Mouse (Mus musculus) forebrain, embryonic 13.5 days (tissue): ENCODE data around the gene Itgad. TPM values are rescaled to one million over a fixed set of nuclear protein-coding genes. Genes with fewer than 3 reads are reported as not detected.

ENCODE experiments used
- ATAC-seq: fragments of 200-750 bp; cut with Nextera tagmentation; 2 replicates; pipeline ENCODE4 v1.8.0; 2017
- H3K27ac ChIP-seq: fragments of 300-500 bp; sonication (generic); 2 replicates; pipeline ENCODE4 v1.5.1; 2015; ENCODE audit warnings: inconsistent platforms, mild to moderate bottlenecking, moderate library complexity
- H3K27me3 ChIP-seq: fragments of 300-500 bp; sonication (generic); 2 replicates; pipeline ENCODE4 v1.6.1; 2015; ENCODE audit warnings: mild to moderate bottlenecking, inconsistent platforms
- H3K36me3 ChIP-seq: fragments of 300-500 bp; sonication (generic); 2 replicates; pipeline ENCODE4 v1.6.1; 2015; ENCODE audit warnings: mild to moderate bottlenecking, inconsistent platforms; ENCODE audit not compliant: poor library complexity, severe bottlenecking
- H3K4me1 ChIP-seq: fragments of 300-500 bp; sonication (generic); 2 replicates; pipeline ENCODE4 v1.6.1; 2015; ENCODE audit warnings: inconsistent platforms
- H3K4me2 ChIP-seq: fragments of 300-500 bp; sonication (generic); 2 replicates; pipeline ENCODE4 v1.6.1; 2015; ENCODE audit warnings: inconsistent platforms, mild to moderate bottlenecking, moderate library complexity
- H3K4me3 ChIP-seq: fragments of 300-500 bp; sonication (generic); 2 replicates; pipeline ENCODE4 v1.5.1; 2015; ENCODE audit warnings: mild to moderate bottlenecking, inconsistent platforms
- H3K9ac ChIP-seq: fragments of 300-500 bp; sonication (generic); 2 replicates; pipeline ENCODE4 v1.6.1; 2015; ENCODE audit warnings: mild to moderate bottlenecking, inconsistent platforms
- H3K9me3 ChIP-seq: fragments of 300-500 bp; sonication (generic); replicated peaks from 2 replicates; pipeline ENCODE4 v1.6.1; 2016; ENCODE audit warnings: inconsistent platforms
- WGBS: fragments of 180-500 bp; shearing (Covaris S2); methylation state at CpG from one replicate; pipeline ENCODE4 v1.1.7; 2015; 5-methylcytosine and 5-hydroxymethylcytosine counted together
- polyA plus RNA-seq: library from polyadenylated mRNA; unstranded; fragments of >200 nt; fragmentation: Nextera tagmentation; extraction: Ambion mirVana; gene quantifications from 2 replicates; pipeline ENCODE4 v1.2.1, GENCODE M21; 2015

The Itgad gene
- polyA plus RNA-seq, 1 experiment from 2014 or later: not detected

DNA sequence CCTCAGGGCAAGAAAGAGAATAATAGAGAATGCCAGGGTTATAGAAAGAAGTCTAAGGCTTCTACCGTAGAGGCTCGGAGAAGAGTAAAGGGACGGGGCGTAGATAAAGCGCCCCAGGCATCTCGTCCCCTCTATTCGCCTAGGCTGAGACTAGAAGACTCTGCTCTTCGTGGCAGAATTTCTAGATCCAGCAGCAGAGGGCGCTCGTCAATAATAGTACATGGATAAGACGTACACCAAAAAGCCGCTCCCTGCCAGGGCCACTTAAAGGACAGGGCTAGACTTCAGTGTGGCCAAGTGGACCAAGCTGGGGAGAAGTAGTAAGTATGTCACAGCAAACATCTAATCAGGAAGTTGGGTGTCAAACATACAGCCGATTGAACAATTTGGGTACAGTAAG, 93.3 kb downstream of the Itgad start:
- H3K4me1 ChIP-seq: peaks cover 18% of the 10 kb centered on the region
- H3K9ac ChIP-seq: peak overlapping the region; percentile 62; the same call in 1 of the 2 replicates
- H3K4me3 ChIP-seq: peak overlapping the region; percentile 37
- under 1% methylated on average over 13 of the region's 13 CpGs for WGBS
- H3K4me2 ChIP-seq: peak overlapping the region; percentile 62
- peak overlapping the region; percentile 32; the same call in 1 of the 2 replicates for H3K27ac ChIP-seq
- ATAC-seq: peak; percentile 82
- H3K9me3 ChIP-seq: no peaks in the 10 kb centered on the region
- peaks cover 24% of the 10 kb centered on the region for H3K36me3 ChIP-seq
- peaks cover 15% of the 10 kb centered on the region for H3K27me3 ChIP-seq

DNA sequence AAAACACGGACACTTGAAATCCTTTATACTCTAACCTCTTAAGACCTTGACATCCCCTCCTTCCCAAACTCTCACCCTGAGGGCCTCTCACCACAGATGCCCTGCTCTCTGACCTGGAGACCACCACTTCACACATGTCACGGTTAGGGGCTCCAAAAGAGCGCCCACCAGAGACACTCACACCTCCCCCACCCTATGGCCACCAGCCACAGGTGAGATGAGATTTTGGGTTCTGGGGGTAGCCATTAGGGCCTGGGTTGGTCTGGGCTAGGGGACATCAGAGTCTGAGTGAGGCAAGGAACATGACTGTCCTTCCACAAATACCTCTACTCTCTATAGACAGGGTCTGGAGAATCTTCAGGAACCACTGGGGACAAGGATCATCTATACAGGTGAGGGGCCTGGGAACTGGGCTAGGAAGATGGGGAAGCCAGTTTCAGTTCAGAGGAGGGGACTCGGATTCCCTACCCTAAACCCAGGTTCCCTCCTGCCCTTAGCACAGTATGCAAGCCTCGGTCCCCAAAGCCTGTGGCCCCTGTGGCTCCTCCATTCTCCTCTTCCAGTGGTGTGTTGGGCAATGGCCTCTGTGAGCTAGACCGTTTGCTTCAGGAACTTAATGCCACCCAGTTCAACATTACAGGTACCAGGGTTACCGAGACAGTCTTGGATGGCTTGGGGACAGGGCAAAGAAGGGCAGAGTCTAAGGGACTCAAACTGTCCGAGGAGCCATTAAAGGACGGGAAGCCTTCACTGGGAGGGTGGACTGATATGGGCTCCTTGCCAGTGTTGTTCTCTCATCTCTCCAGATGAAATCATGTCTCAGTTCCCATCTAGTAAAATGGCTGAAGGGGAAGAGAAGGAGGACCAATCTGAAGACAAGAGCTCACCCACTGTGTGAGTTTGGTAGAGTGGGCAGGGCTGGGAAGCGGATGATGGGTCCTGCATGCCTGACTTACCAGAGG, 94.2 kb downstream of the Itgad start:
- no peak overlapping the region for H3K4me3 ChIP-seq
- H3K27me3 ChIP-seq: peaks cover 15% of the 10 kb centered on the region
- H3K9me3 ChIP-seq: no peaks in the 10 kb centered on the region
- H3K36me3 ChIP-seq: peaks cover 16% of the 10 kb centered on the region
- 89% methylated on average over 10 of the region's 10 CpGs for WGBS
- H3K4me2 ChIP-seq: no peak overlapping the region
- H3K4me1 ChIP-seq: peaks cover 22% of the 10 kb centered on the region
- H3K27ac ChIP-seq: no peak overlapping the region
- no peak overlapping the region for H3K9ac ChIP-seq
- no peak for ATAC-seq

DNA sequence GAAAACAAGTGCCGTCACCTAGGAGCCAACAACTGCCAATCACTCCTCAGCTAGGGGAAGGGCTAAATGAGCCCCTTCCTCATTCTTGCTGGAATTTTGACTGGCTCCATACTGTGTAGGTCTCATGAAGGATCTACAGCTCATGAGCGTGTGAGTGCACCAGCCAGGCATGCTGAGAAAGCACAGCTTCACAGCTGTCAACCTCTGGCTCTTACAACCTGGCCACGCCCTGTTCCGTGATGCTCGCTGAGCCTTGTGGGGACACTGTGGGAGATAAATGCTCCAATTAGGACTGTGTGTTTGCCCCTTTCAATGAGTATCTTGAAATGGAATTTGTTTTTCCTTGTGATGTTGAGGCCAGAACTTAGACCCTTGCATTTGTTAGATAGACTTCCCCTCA, 95.8 kb downstream of the Itgad start:
- Histone ChIP-seq H3K27me3 (peaks cover 17% of the 10 kb centered on the region), H3K9me3 (no peaks in the 10 kb centered on the region), H3K4me3 (no peak overlapping the region), H3K36me3 (peaks cover 3% of the 10 kb centered on the region), H3K4me2 (no peak overlapping the region), H3K27ac (no peak overlapping the region), H3K9ac (no peak overlapping the region), H3K4me1 (peaks cover 22% of the 10 kb centered on the region)
- ATAC-seq: no peak
- WGBS: 83% methylated on average over 5 of the region's 5 CpGs

DNA sequence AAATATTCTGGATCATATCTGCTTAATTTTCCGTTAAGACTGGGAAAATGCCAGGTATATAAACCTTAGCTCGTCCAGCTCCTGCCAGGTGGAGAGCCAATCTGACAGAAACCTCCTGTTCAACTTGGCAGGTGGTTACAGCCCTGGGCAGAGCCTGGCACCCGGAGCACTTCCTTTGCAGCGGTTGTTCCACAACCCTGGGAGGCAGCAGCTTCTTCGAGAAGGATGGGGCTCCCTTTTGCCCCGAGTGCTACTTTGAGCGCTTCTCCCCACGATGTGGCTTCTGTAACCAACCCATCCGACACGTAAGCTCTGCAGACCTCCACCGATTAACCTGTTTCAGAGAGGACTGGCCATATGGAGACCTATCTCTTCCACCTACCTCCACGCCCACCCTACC, 97.8 kb downstream of the Itgad start:
- peak overlapping the region; percentile 69 for H3K4me2 ChIP-seq
- WGBS: 53% methylated on average over 12 of the region's 12 CpGs
- H3K27me3 ChIP-seq: peaks cover 17% of the 10 kb centered on the region
- peaks cover 15% of the 10 kb centered on the region for H3K4me1 ChIP-seq
- 0 out of 2 replicates have a peak overlapping the region, but pooled peaks have one; percentile 48 for H3K9ac ChIP-seq
- no peak overlapping the region for H3K27ac ChIP-seq
- peak overlapping the region; percentile 37 for H3K4me3 ChIP-seq
- ATAC-seq: no peak
- no peaks in the 10 kb centered on the region for H3K9me3 ChIP-seq
- H3K36me3 ChIP-seq: no peaks in the 10 kb centered on the region

DNA sequence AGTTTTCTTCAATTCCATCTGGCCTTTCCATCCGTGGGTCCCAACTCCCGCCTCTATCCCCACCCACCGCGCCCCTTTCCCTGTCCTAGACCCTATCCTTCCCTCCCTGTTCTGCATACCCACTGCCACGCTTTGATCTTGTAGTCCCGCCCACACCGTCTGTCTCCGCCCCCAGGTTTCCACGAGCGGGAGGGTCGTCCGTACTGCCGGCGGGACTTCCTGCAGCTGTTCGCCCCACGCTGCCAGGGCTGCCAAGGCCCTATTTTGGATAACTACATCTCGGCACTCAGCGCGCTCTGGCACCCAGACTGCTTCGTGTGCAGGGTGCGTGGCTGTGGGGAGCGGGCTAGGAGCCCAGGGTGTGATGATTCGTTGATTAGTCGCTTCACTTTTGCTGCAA, 98.4 kb downstream of the Itgad start:
- peak; percentile 83 for ATAC-seq
- Histone ChIP-seq H3K27me3 (peaks cover 17% of the 10 kb centered on the region), H3K4me2 (peak overlapping the region; percentile 69), H3K9me3 (no peaks in the 10 kb centered on the region), H3K4me3 (peak overlapping the region; percentile 37), H3K4me1 (peaks cover 11% of the 10 kb centered on the region), H3K27ac (no peak overlapping the region), H3K9ac (peak overlapping the region; percentile 48), H3K36me3 (no peaks in the 10 kb centered on the region)
- 6% methylated on average over 24 of the region's 24 CpGs for WGBS

DNA sequence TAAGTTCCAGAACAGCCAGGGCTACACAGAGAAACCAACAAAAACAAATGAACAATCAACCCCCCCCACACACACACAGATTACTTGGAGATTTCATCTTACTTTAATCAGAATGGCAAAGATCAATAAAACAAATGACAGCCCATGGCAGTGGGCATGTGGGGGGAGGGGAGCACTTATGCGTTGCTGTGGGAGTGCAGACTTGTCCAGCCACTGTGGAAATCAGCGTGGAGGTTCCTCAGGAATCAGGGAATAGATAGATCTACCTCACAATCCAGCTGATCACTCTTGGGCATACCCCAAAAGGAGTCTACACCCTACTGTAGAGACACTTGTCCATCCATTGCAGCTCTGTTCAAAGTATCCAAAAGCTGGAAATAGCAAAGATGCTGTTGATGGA, 100.8 kb downstream of the Itgad start:
- H3K27me3 ChIP-seq: peaks cover 15% of the 10 kb centered on the region
- 63% methylated on average over 2 of the region's 2 CpGs for WGBS
- H3K4me3 ChIP-seq: no peak overlapping the region
- no peak overlapping the region for H3K27ac ChIP-seq
- H3K36me3 ChIP-seq: no peaks in the 10 kb centered on the region
- no peak for ATAC-seq
- no peaks in the 10 kb centered on the region for H3K9me3 ChIP-seq
- H3K4me1 ChIP-seq: peaks cover 11% of the 10 kb centered on the region
- no peak overlapping the region for H3K9ac ChIP-seq
- H3K4me2 ChIP-seq: no peak overlapping the region

DNA sequence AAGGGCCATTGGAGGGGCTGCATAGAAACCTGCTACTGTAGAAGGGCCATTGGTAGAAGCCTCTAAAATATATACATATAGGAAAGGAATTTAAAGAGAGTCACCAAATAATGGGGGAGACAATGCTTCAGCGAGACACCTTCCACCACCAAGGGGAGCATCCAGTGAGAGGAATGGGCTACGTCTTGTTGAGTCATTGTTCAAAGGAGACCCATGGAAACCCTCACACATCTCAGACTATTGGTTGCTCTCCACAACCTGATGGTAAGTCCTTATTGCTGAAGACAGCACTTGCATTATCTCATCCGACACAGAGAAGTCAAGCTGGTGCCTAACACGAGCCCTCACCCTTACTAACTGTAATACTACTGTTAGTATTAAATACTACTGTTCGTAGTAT, 101.6 kb downstream of the Itgad start:
- ATAC-seq: no peak
- no peak overlapping the region for H3K4me3 ChIP-seq

DNA sequence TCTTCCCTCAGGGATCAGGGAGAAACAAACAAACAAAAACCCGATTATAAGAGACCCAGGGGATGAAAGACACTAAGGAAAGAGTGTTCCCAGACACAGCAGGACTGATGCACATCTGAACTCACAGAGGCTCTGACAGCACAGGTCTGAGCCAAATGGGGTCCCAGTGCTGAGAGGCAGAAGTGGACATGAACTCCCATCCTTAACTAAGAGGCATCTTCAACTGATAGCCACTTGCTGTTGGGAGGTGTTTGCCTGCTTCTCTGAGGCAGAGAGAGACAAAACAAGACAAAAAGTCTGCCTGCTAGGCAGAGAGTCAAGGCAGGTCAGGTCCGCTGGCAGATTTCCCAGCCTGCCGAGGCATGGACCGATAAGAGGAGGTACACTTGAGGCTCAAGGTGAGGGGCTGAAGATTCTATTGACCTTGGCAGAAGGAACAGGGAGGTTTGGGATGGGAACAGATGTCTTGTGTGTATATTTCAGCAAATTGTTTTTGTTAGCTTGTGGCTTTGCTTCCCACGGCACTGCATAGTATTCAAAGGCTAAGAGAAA, 102.7 kb downstream of the Itgad start:
- no peak for ATAC-seq
- Histone ChIP-seq H3K9me3 (no peaks in the 10 kb centered on the region), H3K9ac (no peak overlapping the region), H3K36me3 (no peaks in the 10 kb centered on the region), H3K4me2 (no peak overlapping the region), H3K4me1 (peaks cover 10% of the 10 kb centered on the region), H3K27me3 (peaks cover 7% of the 10 kb centered on the region; the same call in 1 of the 2 replicates), H3K27ac (no peak overlapping the region), H3K4me3 (no peak overlapping the region)
- WGBS: 53% methylated on average over 5 of the region's 5 CpGs

More for the DNA sequence above, 101.6 kb downstream of the Itgad start:
- Histone ChIP-seq H3K27ac (no peak overlapping the region), H3K36me3 (no peaks in the 10 kb centered on the region), H3K27me3 (peaks cover 11% of the 10 kb centered on the region), H3K9ac (no peak overlapping the region), H3K4me1 (peaks cover 11% of the 10 kb centered on the region), H3K9me3 (no peaks in the 10 kb centered on the region), H3K4me2 (no peak overlapping the region)
- WGBS: 87% methylated on average over 5 of the region's 5 CpGs

DNA sequence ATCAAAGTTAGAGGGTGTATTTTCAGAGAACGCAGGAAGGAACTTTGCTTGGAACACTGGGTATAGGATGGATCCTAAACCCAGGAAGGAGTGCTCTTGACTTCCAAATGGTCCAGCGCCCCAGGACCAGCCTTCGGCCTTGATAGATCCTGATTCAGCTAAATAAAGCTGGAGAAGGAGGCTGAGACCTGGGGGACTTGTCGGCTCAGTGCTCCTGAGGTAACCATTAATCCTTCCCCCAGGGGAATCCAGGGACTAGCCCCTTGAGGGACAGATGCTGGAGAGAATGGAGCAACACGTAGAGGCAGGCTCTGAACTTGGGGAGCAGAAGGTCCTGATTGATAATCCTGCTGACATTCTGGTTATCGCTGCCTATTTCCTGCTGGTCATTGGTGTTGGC, 111.2 kb downstream of the Itgad start, which contains the start of gene Slc5a2:
Gene Slc5a2 (plus strand): TSS at position 247 of the 400 bp plus-strand sequence.
- 85% methylated on average over 6 of the region's 6 CpGs for WGBS
- no peak within 1 kb of the TSS for H3K4me2 ChIP-seq
- no peak within 1 kb of the TSS for H3K4me3 ChIP-seq

DNA sequence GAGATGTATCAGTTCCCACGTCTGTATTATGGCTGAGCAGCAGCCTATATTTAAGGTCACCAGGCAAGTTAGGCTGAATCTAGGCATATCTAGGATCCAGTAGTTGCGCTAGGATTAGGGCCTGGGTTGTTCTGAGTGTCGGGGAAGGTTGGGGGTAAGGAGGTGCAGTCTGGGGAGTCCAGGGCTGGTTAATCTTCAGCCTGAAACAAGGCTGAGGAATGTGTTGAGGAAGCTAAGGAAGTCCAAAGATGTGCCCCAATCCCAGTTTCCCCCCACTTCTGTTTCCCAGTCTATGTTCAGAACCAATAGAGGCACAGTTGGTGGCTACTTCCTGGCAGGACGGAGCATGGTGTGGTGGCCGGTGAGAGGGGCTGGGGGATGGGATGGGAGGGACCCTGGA, 111.9 kb downstream of the Itgad start:
- Histone ChIP-seq H3K9me3 (no peaks in the 10 kb centered on the region), H3K9ac (no peak overlapping the region), H3K4me1 (no peaks in the 10 kb centered on the region), H3K27ac (no peak overlapping the region), H3K27me3 (no peaks in the 10 kb centered on the region), H3K4me3 (no peak overlapping the region), H3K36me3 (peaks cover 2% of the 10 kb centered on the region; the same call in 1 of the 2 replicates), H3K4me2 (no peak overlapping the region)
- 82% methylated on average over 5 of the region's 5 CpGs for WGBS
- ATAC-seq: no peak

More for the DNA sequence above, 111.2 kb downstream of the Itgad start, which contains the start of gene Slc5a2:
- H3K27ac ChIP-seq: no peak within 1 kb of the TSS
- H3K9ac ChIP-seq: no peak within 1 kb of the TSS
- no peak for ATAC-seq
- no peaks in the 10 kb centered on the region for H3K9me3 ChIP-seq
- H3K36me3 ChIP-seq: no peaks in the 10 kb centered on the region
- no peaks in the 10 kb centered on the region for H3K4me1 ChIP-seq
- H3K27me3 ChIP-seq: no peaks in the 10 kb centered on the region

DNA sequence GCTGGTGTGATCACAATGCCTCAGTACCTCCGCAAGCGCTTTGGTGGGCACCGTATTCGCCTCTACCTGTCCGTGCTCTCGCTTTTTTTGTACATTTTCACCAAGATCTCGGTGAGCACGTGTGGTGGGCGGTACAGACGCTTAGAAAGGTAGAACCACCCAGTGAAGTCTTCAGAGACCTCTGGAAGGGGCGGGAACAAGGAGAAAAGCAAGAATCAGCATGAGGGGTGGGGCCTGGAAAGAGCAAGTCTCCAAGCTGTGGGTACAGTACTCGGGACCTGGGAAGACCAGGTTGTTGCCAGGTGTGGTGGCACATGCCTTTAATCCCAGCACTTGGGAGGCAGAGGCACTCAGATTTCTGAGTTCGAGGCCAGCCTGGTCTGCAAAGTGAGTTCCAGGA, 113.2 kb downstream of the Itgad start:
- no peak overlapping the region for H3K27ac ChIP-seq
- H3K36me3 ChIP-seq: peaks cover 15% of the 10 kb centered on the region
- 62% methylated on average over 13 of the region's 13 CpGs for WGBS
- H3K4me1 ChIP-seq: no peaks in the 10 kb centered on the region
- no peak overlapping the region for H3K9ac ChIP-seq
- H3K27me3 ChIP-seq: no peaks in the 10 kb centered on the region
- H3K9me3 ChIP-seq: no peaks in the 10 kb centered on the region
- no peak overlapping the region for H3K4me2 ChIP-seq
- no peak for ATAC-seq
- no peak overlapping the region for H3K4me3 ChIP-seq

DNA sequence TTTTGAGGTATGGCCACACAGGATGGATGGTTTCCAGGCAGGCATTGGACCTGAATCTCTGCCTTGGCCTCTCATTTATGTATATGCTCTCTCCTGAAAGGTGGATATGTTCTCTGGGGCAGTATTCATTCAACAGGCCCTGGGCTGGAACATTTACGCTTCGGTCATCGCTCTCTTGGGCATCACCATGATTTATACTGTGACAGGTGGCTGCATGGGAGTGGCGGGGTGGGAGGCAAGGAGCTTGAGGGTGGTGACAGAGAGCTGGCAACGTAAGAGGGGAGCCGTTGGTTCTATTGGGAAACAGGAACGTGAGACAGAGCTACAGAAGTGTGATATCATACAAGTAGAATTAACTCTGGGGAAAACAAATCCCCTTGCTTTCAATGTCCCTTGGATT, 113.6 kb downstream of the Itgad start:
- 87% methylated on average over 7 of the region's 7 CpGs for WGBS

More for the DNA sequence above, 113.6 kb downstream of the Itgad start:
- no peak for ATAC-seq
- H3K4me2 ChIP-seq: no peak overlapping the region
- no peak overlapping the region for H3K9ac ChIP-seq
- H3K9me3 ChIP-seq: no peaks in the 10 kb centered on the region
- H3K4me1 ChIP-seq: no peaks in the 10 kb centered on the region
- no peaks in the 10 kb centered on the region for H3K27me3 ChIP-seq
- H3K27ac ChIP-seq: no peak overlapping the region
- H3K4me3 ChIP-seq: no peak overlapping the region
- H3K36me3 ChIP-seq: peaks cover 18% of the 10 kb centered on the region
